Mouse (Mus musculus) embryonic fibroblast, embryonic 13.5 days (primary cell): ENCODE results near the gene Stk38.

Experiments
- CTCF ChIP-seq: IDR thresholded peaks from 2 replicates; pipeline ENCODE4 v1.5.1; 2011; ENCODE audit warnings: mild to moderate bottlenecking, control low read depth, low read length, moderate library complexity, borderline replicate concordance; ENCODE audit not compliant: insufficient read depth
- POLR2A ChIP-seq: IDR thresholded peaks from 2 replicates; pipeline ENCODE4 v1.6.1; 2011; ENCODE audit warnings: low read depth, mild to moderate bottlenecking, control low read depth, low read length, moderate library complexity

- TF ChIP-seq CTCF = no peak
- TF ChIP-seq POLR2A = no peak
These were observed 4.1 kb downstream of the Stk38 start for GRCm38 (mm10) chr17:29003740-29004139.
